Mouse (Mus musculus) forebrain, embryonic 15.5 days (tissue): ENCODE measurements around the gene Sem1. TPM values are rescaled to one million over a fixed set of nuclear protein-coding genes. Genes with fewer than 3 reads are reported as not detected.
"Not testable (repeated sequence)": the region's sequence is repeated elsewhere in the genome, so short reads cannot be mapped to it uniquely, and the experiment has no call there.

Experiments
- ATAC-seq: fragments of 200-750 bp; cut with Nextera tagmentation; replicated peaks from 2 replicates; pipeline ENCODE4 v1.8.0; 2017; ENCODE audit warnings: mild to moderate bottlenecking, moderate TSS enrichment, moderate library complexity
- H3K27ac ChIP-seq: fragments of 300-500 bp; sonication (generic); replicated peaks from 2 replicates; pipeline ENCODE4 v1.5.1; 2015; ENCODE audit warnings: mild to moderate bottlenecking, inconsistent platforms
- H3K27me3 ChIP-seq: fragments of 300-500 bp; sonication (generic); 2 replicates; pipeline ENCODE4 v1.6.1; 2015; ENCODE audit warnings: inconsistent platforms
- H3K36me3 ChIP-seq: fragments of 300-500 bp; sonication (generic); 2 replicates; pipeline ENCODE4 v1.6.1; 2015; ENCODE audit warnings: mild to moderate bottlenecking, inconsistent platforms
- H3K4me1 ChIP-seq: fragments of 300-500 bp; sonication (generic); 2 replicates; pipeline ENCODE4 v1.6.1; 2015; ENCODE audit warnings: inconsistent platforms
- H3K4me2 ChIP-seq: fragments of 300-500 bp; sonication (generic); replicated peaks from 2 replicates; pipeline ENCODE4 v1.6.1; 2015; ENCODE audit warnings: mild to moderate bottlenecking, inconsistent platforms
- H3K4me3 ChIP-seq: fragments of 300-500 bp; sonication (generic); 2 replicates; pipeline ENCODE4 v1.5.1; 2015; ENCODE audit warnings: mild to moderate bottlenecking, inconsistent platforms
- H3K9ac ChIP-seq: fragments of 300-500 bp; sonication (generic); replicated peaks from 2 replicates; pipeline ENCODE4 v1.6.1; 2015; ENCODE audit warnings: mild to moderate bottlenecking, inconsistent platforms
- H3K9me3 ChIP-seq: fragments of 300-500 bp; sonication (generic); 2 replicates; pipeline ENCODE4 v1.6.1; 2016; ENCODE audit warnings: inconsistent platforms
- WGBS: fragments of 180-500 bp; shearing (Covaris S2); methylation state at CpG from one replicate; pipeline ENCODE4 v1.1.7; 2015; ENCODE audit warnings: mixed read lengths; 5-methylcytosine and 5-hydroxymethylcytosine counted together
- polyA plus RNA-seq: library from polyadenylated mRNA; unstranded; fragments of >200 nt; fragmentation: Nextera tagmentation; extraction: Ambion mirVana; gene quantifications from 2 replicates; pipeline ENCODE4 v1.2.1, GENCODE M21; 2015

Sem1 gene
- polyA plus RNA-seq, 1 experiment from 2014 or later = 203 TPM

GRCm38 (mm10) chr6:6557647-6558046, 20.8 kb downstream of the Sem1 start:
- ATAC-seq = no peak
- H3K27me3 ChIP-seq = no peaks in the 10 kb centered on the region
- H3K9me3 ChIP-seq = no peaks in the 10 kb centered on the region
- H3K4me3 ChIP-seq = no peak overlapping the region
- no peak overlapping the region for H3K9ac ChIP-seq
- 0 out of 2 replicates have a peak, but pooled peaks cover 1% of the 10 kb centered on the region for H3K4me1 ChIP-seq
- no peak overlapping the region for H3K4me2 ChIP-seq
- WGBS = 98% methylated on average over 1 of the region's 1 CpGs
- no peak overlapping the region for H3K27ac ChIP-seq
- H3K36me3 ChIP-seq = peaks cover 18% of the 10 kb centered on the region

- no peaks in the 10 kb centered on the region for H3K4me1 ChIP-seq
- no peak overlapping the region for H3K4me3 ChIP-seq
- ATAC-seq = no peak
- 95% methylated on average over 6 of the region's 6 CpGs for WGBS
- H3K27me3 ChIP-seq = no peaks in the 10 kb centered on the region
- no peak overlapping the region for H3K27ac ChIP-seq
- H3K4me2 ChIP-seq = no peak overlapping the region
- H3K9ac ChIP-seq = no peak overlapping the region
- H3K9me3 ChIP-seq = no peaks in the 10 kb centered on the region
- peaks cover 14% of the 10 kb centered on the region for H3K36me3 ChIP-seq
These were observed 26.5 kb downstream of the Sem1 start for GRCm38 (mm10) chr6:6552006-6552405.

GRCm38 (mm10) chr6:6547997-6548396, 30.5 kb downstream of the Sem1 start:
- no peak overlapping the region for H3K4me2 ChIP-seq
- H3K4me3 ChIP-seq = no peak overlapping the region
- ATAC-seq = no peak
- 73% methylated on average over 5 of the region's 5 CpGs for WGBS
- H3K36me3 ChIP-seq = no peaks in the 10 kb centered on the region
- no peaks in the 10 kb centered on the region for H3K9me3 ChIP-seq
- peaks cover 4% of the 10 kb centered on the region for H3K4me1 ChIP-seq
- no peak overlapping the region for H3K9ac ChIP-seq
- H3K27me3 ChIP-seq = no peaks in the 10 kb centered on the region
- no peak overlapping the region for H3K27ac ChIP-seq

- no peaks in the 10 kb centered on the region for H3K9me3 ChIP-seq
- H3K27me3 ChIP-seq = no peaks in the 10 kb centered on the region
- H3K4me1 ChIP-seq = peaks cover 4% of the 10 kb centered on the region
- no peak for ATAC-seq
- no peak overlapping the region for H3K27ac ChIP-seq
- no peaks in the 10 kb centered on the region for H3K36me3 ChIP-seq
- WGBS = 59% methylated on average over 4 of the region's 4 CpGs
- H3K4me2 ChIP-seq = no peak overlapping the region
- H3K4me3 ChIP-seq = no peak overlapping the region
- no peak overlapping the region for H3K9ac ChIP-seq
These were observed 34.2 kb downstream of the Sem1 start for GRCm38 (mm10) chr6:6544255-6544645.

- Histone ChIP-seq H3K27ac (no peak overlapping the region), H3K9me3 (no peaks in the 10 kb centered on the region), H3K27me3 (no peaks in the 10 kb centered on the region), H3K4me3 (no peak overlapping the region), H3K4me1 (peaks cover 4% of the 10 kb centered on the region), H3K9ac (no peak overlapping the region), H3K4me2 (no peak overlapping the region), H3K36me3 (no peaks in the 10 kb centered on the region)
- WGBS = 86% methylated on average over 9 of the region's 9 CpGs
- ATAC-seq = no peak
These were observed 34.7 kb downstream of the Sem1 start for GRCm38 (mm10) chr6:6543606-6544254.

GRCm38 (mm10) chr6:6542133-6542532, 36.3 kb downstream of the Sem1 start:
- no peak for ATAC-seq
- Histone ChIP-seq H3K4me2 (no peak overlapping the region), H3K4me3 (no peak overlapping the region)

GRCm38 (mm10) chr6:6536781-6537466, 41.5 kb downstream of the Sem1 start:
- ATAC-seq = peak; percentile 93
- 10% methylated on average over 5 of the region's 5 CpGs for WGBS
- Histone ChIP-seq H3K27ac (no peak overlapping the region), H3K4me2 (no peak overlapping the region), H3K9ac (no peak overlapping the region), H3K4me1 (no peaks in the 10 kb centered on the region), H3K27me3 (no peaks in the 10 kb centered on the region), H3K4me3 (no peak overlapping the region), H3K9me3 (no peaks in the 10 kb centered on the region), H3K36me3 (no peaks in the 10 kb centered on the region)

More at GRCm38 (mm10) chr6:6542133-6542532, 36.3 kb downstream of the Sem1 start:
- Histone ChIP-seq H3K27me3 (no peaks in the 10 kb centered on the region), H3K9ac (no peak overlapping the region), H3K4me1 (peaks cover 4% of the 10 kb centered on the region), H3K9me3 (no peaks in the 10 kb centered on the region), H3K36me3 (no peaks in the 10 kb centered on the region), H3K27ac (no peak overlapping the region)

- ATAC-seq = peak; percentile 59
- H3K9me3 ChIP-seq, H3K27ac ChIP-seq, H3K36me3 ChIP-seq, H3K4me1 ChIP-seq, H3K4me3 ChIP-seq, H3K9ac ChIP-seq, H3K27me3 ChIP-seq, H3K4me2 ChIP-seq: not testable (repeated sequence)
- 27% methylated on average over 5 of the region's 5 CpGs for WGBS
These were observed 42.1 kb downstream of the Sem1 start for GRCm38 (mm10) chr6:6536359-6536758.
